Mouse (Mus musculus): ENCODE measurements around the gene Osbpl8. TPM values are rescaled to one million over a fixed set of nuclear protein-coding genes. Genes with fewer than 3 reads are reported as not detected.
"Not testable (repeated sequence)": the region's sequence is repeated elsewhere in the genome, so short reads cannot be mapped to it uniquely, and the experiment has no call there.

Gene Osbpl8
- polyA plus RNA-seq, 1 experiment from 2014 or later: 12.8 TPM

- Histone ChIP-seq H3K4me1 (no peaks in the 10 kb centered on the region), H3K27ac (no peak overlapping the region), H3K4me3 (no peak overlapping the region), H3K9me3 (no peaks in the 10 kb centered on the region), H3K36me3 (no peaks in the 10 kb centered on the region), H3K27me3 (no peaks in the 10 kb centered on the region), H3K9ac (no peak overlapping the region), H3K4me2 (no peak overlapping the region)
- WGBS: 75% methylated on average over 3 of the region's 3 CpGs
- no peak for ATAC-seq (ENCODE audit: insufficient number of reproducible peaks, low FRiP score, low TSS enrichment, low read depth)
Measured at GRCm38 (mm10) chr10:111130872-111131271, 33.7 kb upstream of the Osbpl8 start.

DNA sequence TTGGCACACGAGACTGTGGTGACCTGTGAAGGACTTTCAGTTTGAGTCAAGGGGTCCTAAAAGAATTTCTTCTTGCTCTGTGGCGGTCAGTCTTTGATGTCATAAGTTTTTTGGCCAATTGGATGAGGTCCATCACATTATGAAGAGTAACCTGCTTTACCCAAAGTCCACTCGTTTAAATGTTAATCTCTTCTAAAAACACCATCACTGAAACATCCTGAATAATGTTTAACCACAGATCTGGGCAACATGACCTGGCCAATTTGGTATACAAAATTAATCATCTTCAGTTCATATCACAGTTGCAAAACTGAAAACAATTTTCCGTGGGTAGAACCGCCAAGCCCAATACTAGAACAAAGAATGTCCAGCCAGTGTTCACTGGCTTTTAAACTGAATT lies 31.3 kb upstream of the Osbpl8 start:
- no peaks in the 10 kb centered on the region for H3K36me3 ChIP-seq
- H3K4me1 ChIP-seq: no peaks in the 10 kb centered on the region
- no peak overlapping the region for H3K9ac ChIP-seq
- no peak for ATAC-seq (ENCODE audit: insufficient number of reproducible peaks, low FRiP score, low TSS enrichment, low read depth)
- no peaks in the 10 kb centered on the region for H3K9me3 ChIP-seq
- H3K4me3 ChIP-seq: no peak overlapping the region
- H3K27me3 ChIP-seq: no peaks in the 10 kb centered on the region
- H3K27ac ChIP-seq: no peak overlapping the region
- H3K4me2 ChIP-seq: no peak overlapping the region
- WGBS: 87% methylated on average over 5 of the region's 5 CpGs

DNA sequence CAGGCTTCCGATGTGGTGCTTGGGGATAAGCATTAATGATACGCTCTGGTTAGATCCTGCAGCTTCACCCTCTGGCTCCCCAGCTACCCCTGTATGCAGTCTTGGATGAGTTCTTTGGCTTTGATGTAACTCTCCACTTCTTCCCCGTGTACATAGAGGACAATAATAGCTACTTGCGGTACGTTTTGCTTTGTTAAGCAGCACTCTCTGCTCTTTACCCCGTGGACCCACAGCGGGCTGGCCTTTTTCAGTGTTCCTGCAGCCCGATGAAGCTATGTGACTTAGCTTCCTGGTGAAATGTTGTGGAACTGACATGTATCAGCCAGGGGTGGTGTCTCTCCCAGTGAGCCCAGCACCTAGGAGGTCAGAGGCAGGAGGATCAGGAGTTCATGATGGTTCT lies 30.6 kb upstream of the Osbpl8 start:
- no peak for ATAC-seq (ENCODE audit: insufficient number of reproducible peaks, low FRiP score, low TSS enrichment, low read depth)
- H3K4me2 ChIP-seq: no peak overlapping the region
- no peaks in the 10 kb centered on the region for H3K36me3 ChIP-seq
- 88% methylated on average over 8 of the region's 8 CpGs for WGBS
- no peak overlapping the region for H3K9ac ChIP-seq
- no peak overlapping the region for H3K4me3 ChIP-seq
- no peak overlapping the region for H3K27ac ChIP-seq
- H3K4me1 ChIP-seq: no peaks in the 10 kb centered on the region
- H3K27me3 ChIP-seq: no peaks in the 10 kb centered on the region
- H3K9me3 ChIP-seq: no peaks in the 10 kb centered on the region

GRCm38 (mm10) chr10:111134412-111134957 lies 30.1 kb upstream of the Osbpl8 start:
- Histone ChIP-seq H3K27me3 (no peaks in the 10 kb centered on the region), H3K9me3 (no peaks in the 10 kb centered on the region), H3K4me3 (no peak overlapping the region), H3K27ac (no peak overlapping the region), H3K4me2 (no peak overlapping the region), H3K36me3 (no peaks in the 10 kb centered on the region), H3K9ac (no peak overlapping the region), H3K4me1 (no peaks in the 10 kb centered on the region)
- WGBS: 70% methylated on average over 9 of the region's 9 CpGs
- ATAC-seq (ENCODE audit: insufficient number of reproducible peaks, low FRiP score, low TSS enrichment, low read depth): no peak

DNA sequence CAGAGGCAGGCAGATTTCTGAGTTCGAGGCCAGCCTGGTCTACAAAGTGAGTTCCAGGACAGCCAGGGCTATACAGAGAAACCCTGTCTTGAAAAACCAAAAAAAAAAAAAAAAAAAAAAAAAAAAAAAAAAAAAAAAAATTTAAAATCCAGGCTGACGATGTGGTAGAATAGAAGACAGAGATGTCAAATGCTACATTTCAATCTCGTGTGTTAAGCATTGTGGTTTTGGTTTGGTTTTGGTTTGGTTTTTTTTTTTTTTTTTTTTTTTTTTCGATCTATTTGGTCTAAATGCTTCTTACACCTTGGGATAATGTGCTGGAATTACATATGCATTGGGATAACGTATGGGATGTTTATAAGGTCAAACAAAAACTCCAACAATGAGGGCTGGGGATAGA lies 28.2 kb upstream of the Osbpl8 start:
- WGBS: 79% methylated on average over 5 of the region's 5 CpGs
- not testable (repeated sequence) for H3K4me2 ChIP-seq; H3K9ac ChIP-seq; H3K4me1 ChIP-seq; H3K4me3 ChIP-seq; H3K36me3 ChIP-seq; H3K9me3 ChIP-seq; H3K27me3 ChIP-seq; ATAC-seq (ENCODE audit: insufficient number of reproducible peaks, low FRiP score, low TSS enrichment, low read depth); H3K27ac ChIP-seq

- no peak for ATAC-seq (ENCODE audit: insufficient number of reproducible peaks, low FRiP score, low TSS enrichment, low read depth)
- Histone ChIP-seq H3K27ac (no peak overlapping the region), H3K9ac (no peak overlapping the region), H3K4me2 (no peak overlapping the region), H3K4me3 (no peak overlapping the region), H3K4me1 (no peaks in the 10 kb centered on the region), H3K36me3 (no peaks in the 10 kb centered on the region), H3K27me3 (no peaks in the 10 kb centered on the region), H3K9me3 (no peaks in the 10 kb centered on the region)
- 71% methylated on average over 4 of the region's 4 CpGs for WGBS
Measured at GRCm38 (mm10) chr10:111137905-111138304, 26.6 kb upstream of the Osbpl8 start.

DNA sequence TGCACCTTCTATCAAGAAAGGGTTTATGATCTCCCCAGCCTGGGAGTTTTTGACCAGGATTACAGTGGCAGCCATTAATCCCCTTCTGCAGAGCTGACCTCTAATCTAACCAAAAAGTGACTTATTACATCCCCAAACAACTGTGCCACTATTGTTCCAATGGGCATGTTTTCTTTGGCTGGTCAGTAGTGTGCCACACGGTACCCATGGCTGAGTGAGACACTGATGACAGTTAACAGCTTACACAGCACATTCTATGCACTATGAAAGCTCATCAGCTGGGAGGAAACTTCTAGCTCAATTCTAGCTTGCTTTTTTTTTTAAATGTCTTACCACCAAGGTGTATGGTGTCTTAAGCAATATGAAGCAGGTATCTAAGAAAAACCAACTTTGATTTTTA lies 25.4 kb upstream of the Osbpl8 start:
- no peak overlapping the region for H3K27ac ChIP-seq
- H3K4me1 ChIP-seq: no peaks in the 10 kb centered on the region
- ATAC-seq (ENCODE audit: insufficient number of reproducible peaks, low FRiP score, low TSS enrichment, low read depth): no peak
- no peak overlapping the region for H3K4me3 ChIP-seq
- H3K27me3 ChIP-seq: no peaks in the 10 kb centered on the region
- H3K36me3 ChIP-seq: no peaks in the 10 kb centered on the region
- 73% methylated on average over 1 of the region's 1 CpGs for WGBS
- no peak overlapping the region for H3K9ac ChIP-seq
- no peaks in the 10 kb centered on the region for H3K9me3 ChIP-seq
- no peak overlapping the region for H3K4me2 ChIP-seq

GRCm38 (mm10) chr10:111139881-111140280 lies 24.7 kb upstream of the Osbpl8 start:
- H3K9me3 ChIP-seq: no peaks in the 10 kb centered on the region
- H3K4me2 ChIP-seq: no peak overlapping the region
- H3K27me3 ChIP-seq: no peaks in the 10 kb centered on the region
- no peak overlapping the region for H3K4me3 ChIP-seq
- ATAC-seq (ENCODE audit: insufficient number of reproducible peaks, low FRiP score, low TSS enrichment, low read depth): no peak
- H3K4me1 ChIP-seq: no peaks in the 10 kb centered on the region
- no peaks in the 10 kb centered on the region for H3K36me3 ChIP-seq
- no peak overlapping the region for H3K9ac ChIP-seq
- WGBS: 66% methylated on average over 5 of the region's 5 CpGs
- H3K27ac ChIP-seq: no peak overlapping the region

DNA sequence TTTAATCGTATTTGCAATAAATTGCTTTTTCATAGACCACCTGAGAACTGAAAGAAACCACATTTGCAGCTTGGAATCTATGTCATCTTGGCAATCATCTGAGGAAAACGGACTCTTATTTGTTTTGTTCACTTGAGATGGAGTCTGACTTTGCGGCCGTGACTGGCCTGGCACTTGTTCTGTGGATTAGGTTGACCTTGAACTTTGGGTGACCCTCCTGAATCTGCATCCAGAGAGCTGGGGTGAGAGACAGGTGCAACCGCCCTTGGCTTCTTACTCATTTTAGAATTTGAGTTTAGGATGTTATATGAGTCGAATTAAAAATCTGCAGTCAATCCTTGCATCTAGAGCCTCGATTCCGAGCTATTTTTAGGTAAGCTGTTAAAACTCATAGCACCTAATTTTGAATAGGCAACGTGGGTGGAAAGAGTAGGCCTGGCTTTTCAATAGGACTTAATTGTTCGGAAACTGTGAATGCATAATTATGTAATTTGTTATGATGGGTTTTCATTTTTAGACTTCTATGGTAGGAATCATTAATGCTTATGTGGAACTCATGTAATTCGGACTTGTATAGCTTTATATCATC lies 20.1 kb upstream of the Osbpl8 start:
- Histone ChIP-seq H3K27ac (no peak overlapping the region), H3K36me3 (no peaks in the 10 kb centered on the region), H3K9me3 (no peaks in the 10 kb centered on the region), H3K9ac (no peak overlapping the region), H3K4me1 (no peaks in the 10 kb centered on the region), H3K4me3 (no peak overlapping the region), H3K27me3 (no peaks in the 10 kb centered on the region), H3K4me2 (no peak overlapping the region)
- no peak for ATAC-seq (ENCODE audit: insufficient number of reproducible peaks, low FRiP score, low TSS enrichment, low read depth)
- 61% methylated on average over 11 of the region's 11 CpGs for WGBS

DNA sequence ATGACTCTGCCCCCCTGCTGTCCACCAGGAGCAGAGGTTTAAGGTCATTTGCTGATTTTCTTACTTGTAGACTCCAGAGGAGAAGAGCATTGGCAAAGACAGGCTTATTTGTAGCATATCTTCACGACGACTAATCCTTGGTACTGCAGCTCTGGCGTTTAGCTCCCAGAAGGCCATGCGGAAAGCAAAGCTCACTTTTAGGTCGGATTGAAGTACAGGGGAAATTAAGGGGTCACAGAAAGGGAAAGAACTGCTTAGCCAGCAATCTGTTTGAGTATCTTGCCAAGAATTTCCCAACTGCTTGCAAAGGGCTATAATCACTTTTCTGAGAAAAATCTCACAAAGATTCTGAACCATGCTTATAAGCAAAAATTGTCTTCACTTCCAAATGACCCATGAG lies 14.8 kb upstream of the Osbpl8 start:
- Histone ChIP-seq H3K4me3 (no peak overlapping the region), H3K27me3 (no peaks in the 10 kb centered on the region), H3K4me1 (no peaks in the 10 kb centered on the region), H3K9ac (no peak overlapping the region), H3K4me2 (no peak overlapping the region), H3K27ac (no peak overlapping the region), H3K9me3 (no peaks in the 10 kb centered on the region), H3K36me3 (no peaks in the 10 kb centered on the region)
- 39% methylated on average over 5 of the region's 5 CpGs for WGBS
- ATAC-seq (ENCODE audit: insufficient number of reproducible peaks, low FRiP score, low TSS enrichment, low read depth): no peak

- 88% methylated on average over 3 of the region's 3 CpGs for WGBS
- no peak overlapping the region for H3K27ac ChIP-seq
- ATAC-seq (ENCODE audit: insufficient number of reproducible peaks, low FRiP score, low TSS enrichment, low read depth): no peak
Measured at GRCm38 (mm10) chr10:111155065-111155464, 9.5 kb upstream of the Osbpl8 start.

GRCm38 (mm10) chr10:111155571-111155970 lies 9.0 kb upstream of the Osbpl8 start:
- Histone ChIP-seq H3K27me3 (no peaks in the 10 kb centered on the region), H3K4me1 (no peaks in the 10 kb centered on the region), H3K27ac (no peak overlapping the region), H3K9me3 (no peaks in the 10 kb centered on the region), H3K4me2 (no peak overlapping the region), H3K9ac (no peak overlapping the region), H3K4me3 (no peak overlapping the region), H3K36me3 (no peaks in the 10 kb centered on the region)
- 51% methylated on average over 7 of the region's 7 CpGs for WGBS
- ATAC-seq (ENCODE audit: insufficient number of reproducible peaks, low FRiP score, low TSS enrichment, low read depth): no peak

More at GRCm38 (mm10) chr10:111155065-111155464, 9.5 kb upstream of the Osbpl8 start:
- H3K4me3 ChIP-seq: no peak overlapping the region
- no peak overlapping the region for H3K9ac ChIP-seq
- no peaks in the 10 kb centered on the region for H3K9me3 ChIP-seq
- no peak overlapping the region for H3K4me2 ChIP-seq
- H3K27me3 ChIP-seq: no peaks in the 10 kb centered on the region
- H3K4me1 ChIP-seq: no peaks in the 10 kb centered on the region
- H3K36me3 ChIP-seq: no peaks in the 10 kb centered on the region

Measured in limb, embryonic 15.5 days (tissue).